Mouse (Mus musculus) right cerebral cortex, postnatal 10 days (tissue): Measurements from ENCODE around the gene Bcl2l15.

Source experiments
- DNase-seq, 2 experiments: peaks; one replicate each; pipeline ENCODE4 v3.0.0; 2021; ENCODE audit warnings: low spot score in 2 of 2

Gene Bcl2l15

GRCm38 (mm10) chr3:103867424-103867971 lies 35.1 kb downstream of the Bcl2l15 start:
- DNase-seq, result no peak

DNA sequence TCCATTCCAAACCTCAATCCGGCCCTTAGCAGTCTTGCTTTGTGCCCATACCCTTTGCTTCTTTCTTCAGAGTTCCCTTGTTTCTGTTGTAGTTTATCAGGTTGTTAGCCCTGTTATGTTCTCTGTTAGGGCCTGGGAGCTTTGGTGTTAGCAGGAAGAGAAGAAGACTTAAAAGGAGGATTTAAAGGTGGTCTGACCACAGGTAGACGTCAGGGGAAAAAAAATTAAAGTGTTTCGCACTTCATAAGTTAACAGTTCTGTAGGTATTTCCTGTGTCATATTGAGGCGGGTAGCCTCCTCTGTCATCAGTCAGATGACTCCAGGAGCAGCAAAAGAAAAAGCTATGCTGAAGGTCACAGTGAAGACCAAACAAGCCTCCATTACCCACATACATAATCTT lies 35.6 kb downstream of the Bcl2l15 start:
- no peak for DNase-seq

- DNase-seq, result no peak
Measured at GRCm38 (mm10) chr3:103872663-103873098, 40.3 kb downstream of the Bcl2l15 start.

- DNase-seq, result no peak
Measured at GRCm38 (mm10) chr3:103874329-103874728, 41.9 kb downstream of the Bcl2l15 start.

DNA sequence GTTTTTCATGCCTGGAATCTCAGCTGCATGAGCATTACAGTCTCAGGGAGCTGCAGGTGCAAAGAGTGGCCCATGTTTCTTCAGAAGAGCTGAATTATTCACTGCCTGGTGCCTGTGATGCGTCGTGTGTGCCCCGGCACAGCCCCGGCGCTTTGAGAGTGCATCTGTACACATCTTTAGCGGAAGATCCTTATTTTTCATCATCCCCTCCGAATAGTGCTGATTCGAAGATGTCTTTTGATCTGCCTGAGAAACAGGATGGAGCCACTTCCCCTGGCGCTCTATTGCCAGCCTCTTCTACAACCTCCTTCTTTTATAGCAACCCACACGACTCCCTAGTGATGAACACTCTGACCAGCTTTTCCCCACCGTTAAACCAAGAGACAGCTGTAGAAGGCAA lies 53.5 kb downstream of the Bcl2l15 start:
- no peak for DNase-seq

DNA sequence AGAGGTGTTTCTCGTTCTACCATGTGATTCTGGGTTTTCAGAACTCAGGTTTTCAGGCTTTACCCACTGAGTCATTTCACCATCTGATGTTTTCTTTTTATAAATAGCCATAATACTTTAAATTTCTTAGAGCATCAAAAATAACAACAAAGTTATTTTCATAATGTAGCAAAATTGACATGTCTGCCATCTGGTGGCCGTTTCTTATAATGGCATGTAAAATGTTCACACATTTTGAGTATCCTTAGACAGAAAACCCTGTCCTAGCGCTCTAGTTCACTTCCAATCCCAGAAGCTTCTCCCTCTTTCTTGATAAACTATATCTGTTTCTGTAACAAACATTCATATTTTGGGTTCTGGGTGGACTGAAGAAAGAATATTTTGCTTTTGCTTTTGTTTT lies 55.2 kb downstream of the Bcl2l15 start:
- peak; percentile 49 to 62 for DNase-seq

DNA sequence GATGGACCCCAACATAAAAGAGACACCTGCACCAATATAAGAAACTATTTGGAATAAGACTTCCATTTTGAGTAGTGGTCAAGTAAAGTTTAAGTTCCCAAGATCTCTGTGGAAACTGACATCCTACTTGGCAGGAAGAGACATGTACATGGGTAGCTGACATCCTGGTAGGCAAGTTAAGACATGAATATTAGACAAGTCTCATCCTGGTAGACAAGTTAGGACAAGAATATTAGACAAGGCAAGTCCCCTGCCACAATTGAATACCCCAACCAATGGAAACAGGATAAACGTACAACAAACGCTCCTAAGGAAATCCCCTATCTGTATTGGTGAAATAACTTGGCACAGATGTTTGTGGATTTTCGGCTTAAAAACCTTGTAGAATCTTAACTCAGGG lies 61.0 kb downstream of the Bcl2l15 start:
- DNase-seq, result no peak
